Mouse (Mus musculus): Measurements from ENCODE around the gene Zfp85.

DNA sequence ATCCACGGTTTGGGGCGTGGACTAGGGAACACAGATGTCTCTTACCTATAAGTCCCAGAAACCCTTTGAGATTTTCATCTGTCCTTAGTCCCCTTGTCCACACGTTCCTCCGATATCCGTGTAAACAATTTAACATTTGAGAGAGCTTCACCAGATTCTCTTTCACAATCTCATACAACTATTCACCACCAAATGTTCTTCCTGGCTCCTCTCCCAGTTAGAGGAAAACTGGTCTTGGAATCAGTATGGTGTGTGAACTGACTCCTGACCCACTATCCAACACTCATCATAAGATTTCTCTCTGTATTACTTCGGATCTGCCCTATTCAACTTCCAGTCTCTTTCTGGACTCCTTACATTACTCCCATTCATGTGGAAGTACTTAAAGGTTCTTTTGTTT lies 733 bp upstream of the Zfp85 start:
- TF ChIP-seq CHD2 (IDR thresholded peaks at IDR 0.05; ENCODE audit: low read depth, low read length) (no peak), MAFK (IDR thresholded peaks at IDR 0.05; ENCODE audit: insufficient read depth, low read depth, low read length) (no peak), ZC3H11A (IDR thresholded peaks at IDR 0.05; ENCODE audit: borderline replicate concordance, low read depth, low read length) (no peak), ZNF384 (IDR thresholded peaks at IDR 0.05; ENCODE audit: low read depth, low read length) (no peak)
